Mouse (Mus musculus): ENCODE measurements around the gene AU041133. TPM values are rescaled to one million over a fixed set of nuclear protein-coding genes. Genes with fewer than 3 reads are reported as not detected.
"Not testable (repeated sequence)": the region's sequence is repeated elsewhere in the genome, so short reads cannot be mapped to it uniquely, and the experiment has no call there.

Gene AU041133
- polyA plus RNA-seq (2012; rRNA removed): 0.35 and 0.45 TPM in 2 replicates

DNA sequence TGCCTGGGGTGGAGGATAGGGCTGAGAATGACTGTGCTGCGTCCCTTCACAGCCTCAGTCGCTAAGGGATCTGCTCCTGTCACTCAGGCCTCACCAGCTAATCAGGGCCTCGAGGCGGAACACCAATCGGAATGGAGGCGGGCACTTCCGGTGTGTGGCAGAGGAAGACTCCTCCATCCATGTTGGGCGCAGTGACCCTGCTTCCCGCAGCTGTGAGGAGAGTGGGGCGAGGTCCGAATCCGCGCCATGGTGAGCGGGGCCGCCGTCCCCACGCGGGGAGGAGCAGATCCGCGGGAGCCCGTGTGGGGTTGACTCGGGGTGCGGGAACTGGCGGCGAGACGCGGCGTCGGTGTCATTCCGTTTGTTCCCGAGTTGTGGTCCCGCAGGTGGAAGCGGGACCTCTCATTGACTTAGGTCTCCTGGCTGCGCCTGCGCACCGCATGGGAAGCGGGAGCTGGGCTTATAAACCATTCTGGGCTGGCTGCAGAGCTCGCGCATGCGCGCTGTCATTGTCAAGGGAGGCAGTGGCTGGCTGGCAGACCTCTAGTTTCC lies at the start of gene AU041133:
AU041133 (plus strand) TSS at position 164 of the 552 bp plus-strand sequence.
- TF ChIP-seq CTCF (IDR thresholded peaks at IDR 0.05; ENCODE audit: borderline replicate concordance, control insufficient read depth, extremely low read depth, insufficient read depth, low read length, poor library complexity) (peak; percentile 54; the same call in 1 of the 2 replicates), POLR2A (IDR thresholded peaks at IDR 0.05; ENCODE audit: control insufficient read depth, extremely low read depth, insufficient read depth, low read length, poor library complexity) (peak; percentile 44; the same call in 1 of the 2 replicates)
- H3K27ac ChIP-seq (ENCODE audit: control insufficient read depth, insufficient read depth, low read length): 0 out of 2 replicates have a peak within 1 kb of the TSS, but pooled peaks have one; percentile 3
- H3K4me3 ChIP-seq (ENCODE audit: control insufficient read depth, insufficient read depth, low read length): peak within 1 kb of the TSS; percentile 84
- no peaks in the 10 kb centered on the region; the same call in 1 of the 2 replicates for H3K4me1 ChIP-seq (replicated peaks; ENCODE audit: control insufficient read depth, insufficient read depth, low read length)
- H3K27me3 ChIP-seq (ENCODE audit: control insufficient read depth, insufficient read depth, low read length): no peaks in the 10 kb centered on the region
- H3K36me3 ChIP-seq (ENCODE audit: control insufficient read depth, insufficient read depth, low read length): no peaks in the 10 kb centered on the region
- 1% methylated on average over 41 of the region's 41 CpGs for WGBS
- peak; percentile 85 for DNase-seq

DNA sequence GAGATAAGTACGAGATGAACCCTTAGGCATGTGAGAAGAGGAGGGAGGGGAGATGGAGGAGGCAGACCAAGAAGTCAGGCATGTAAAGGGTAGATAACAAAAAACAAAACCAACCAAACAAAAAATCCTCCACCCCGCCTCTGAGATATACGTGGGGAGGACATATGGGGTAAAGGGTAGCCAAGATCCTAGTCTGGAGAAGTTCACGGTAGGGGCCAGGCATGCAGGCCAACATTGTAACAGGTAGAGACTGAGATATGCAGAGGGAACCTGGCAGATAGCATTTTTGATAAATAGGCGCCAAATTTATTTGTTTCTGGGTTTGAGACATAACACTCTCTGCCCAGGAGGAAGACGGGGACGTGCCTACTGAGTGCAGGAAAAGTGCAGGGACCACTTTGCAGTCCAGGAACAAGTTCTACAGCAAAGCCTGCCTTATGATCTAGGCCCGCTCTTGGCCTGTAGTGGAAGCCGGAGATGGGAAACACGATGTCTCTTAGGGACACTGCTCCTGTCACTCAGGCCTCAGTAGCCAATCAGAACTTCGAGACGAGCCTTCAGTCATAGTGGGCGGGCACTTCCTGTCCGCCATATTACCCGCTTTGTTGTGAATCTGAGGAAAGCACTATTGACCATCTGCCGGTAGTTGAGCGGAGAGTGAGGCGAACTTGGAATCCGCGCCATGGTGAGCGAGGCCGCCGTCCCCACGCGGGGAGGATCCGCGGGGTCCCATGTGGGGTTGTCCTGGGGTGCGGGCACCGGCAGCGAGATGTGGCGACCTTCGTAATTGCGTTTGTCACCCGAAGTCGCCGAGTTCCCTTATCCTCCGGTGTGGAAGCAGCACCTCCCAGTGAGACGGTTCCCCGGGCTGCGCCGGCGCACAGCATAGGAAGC lies 44.8 kb upstream of the AU041133 start, which contains the start of gene BC024063:
BC024063 (plus strand) TSS at position 626 of the 894 bp plus-strand sequence.
- 32% methylated on average over 42 of the region's 42 CpGs for WGBS
- H3K27me3 ChIP-seq (ENCODE audit: control insufficient read depth, insufficient read depth, low read length); H3K27ac ChIP-seq (ENCODE audit: control insufficient read depth, insufficient read depth, low read length); H3K4me1 ChIP-seq (replicated peaks; ENCODE audit: control insufficient read depth, insufficient read depth, low read length); H3K36me3 ChIP-seq (ENCODE audit: control insufficient read depth, insufficient read depth, low read length): not testable (repeated sequence)
- H3K4me3 ChIP-seq (ENCODE audit: control insufficient read depth, insufficient read depth, low read length): peak within 1 kb of the TSS; percentile 77
- peak; percentile 39 for DNase-seq

DNA sequence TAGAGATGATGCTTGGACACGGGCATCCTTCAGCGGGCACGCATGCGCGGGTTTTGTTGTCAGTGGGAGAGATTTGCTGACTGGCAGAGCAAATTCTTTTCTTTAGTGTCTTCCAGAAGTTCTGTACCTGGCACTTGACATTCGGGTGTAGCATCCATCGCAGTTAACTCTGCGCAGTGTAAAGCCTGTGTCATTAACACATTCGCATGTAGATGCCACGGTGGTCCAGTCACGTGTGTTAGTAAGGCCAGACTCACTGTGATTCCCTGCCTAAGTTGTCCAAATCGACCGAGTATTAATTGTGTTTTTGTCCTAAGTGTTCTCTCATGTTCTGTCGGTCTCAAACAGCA lies 44.2 kb upstream of the AU041133 start:
- WGBS: 30% methylated on average over 14 of the region's 14 CpGs
- not testable (repeated sequence) for H3K27ac ChIP-seq (ENCODE audit: control insufficient read depth, insufficient read depth, low read length)

DNA sequence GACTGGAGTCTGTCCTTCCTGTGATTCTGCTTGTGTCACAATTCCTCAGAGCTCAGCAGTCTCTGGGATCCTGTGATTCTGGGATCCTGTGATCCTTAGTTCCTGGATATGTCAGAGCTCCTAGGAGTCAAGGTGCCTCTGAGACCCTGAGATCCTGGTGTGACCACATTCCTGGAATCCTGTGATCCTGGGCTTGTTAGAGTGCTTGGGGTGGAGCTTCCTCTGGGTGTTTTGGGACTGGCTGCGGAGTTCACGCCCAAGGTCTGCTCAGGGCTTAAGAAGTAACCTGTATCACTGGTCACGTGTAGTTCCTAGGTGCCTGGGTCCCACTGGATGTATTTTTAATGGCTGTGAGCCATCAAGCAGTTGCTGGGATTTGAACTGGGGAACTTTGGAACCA lies 10.6 kb upstream of the AU041133 start:
- no peak for DNase-seq
- 83% methylated on average over 3 of the region's 3 CpGs for WGBS
- no peak overlapping the region for H3K4me3 ChIP-seq (ENCODE audit: control insufficient read depth, insufficient read depth, low read length)
- H3K36me3 ChIP-seq (ENCODE audit: control insufficient read depth, insufficient read depth, low read length): no peaks in the 10 kb centered on the region
- no peak overlapping the region for H3K27ac ChIP-seq (ENCODE audit: control insufficient read depth, insufficient read depth, low read length)
- TF ChIP-seq CTCF (IDR thresholded peaks at IDR 0.05; ENCODE audit: borderline replicate concordance, control insufficient read depth, extremely low read depth, insufficient read depth, low read length, poor library complexity) (no peak), POLR2A (IDR thresholded peaks at IDR 0.05; ENCODE audit: control insufficient read depth, extremely low read depth, insufficient read depth, low read length, poor library complexity) (no peak)
- no peaks in the 10 kb centered on the region for H3K27me3 ChIP-seq (ENCODE audit: control insufficient read depth, insufficient read depth, low read length)
- H3K4me1 ChIP-seq (replicated peaks; ENCODE audit: control insufficient read depth, insufficient read depth, low read length): no peaks in the 10 kb centered on the region

More for the DNA sequence above, 44.2 kb upstream of the AU041133 start:
- H3K4me3 ChIP-seq (ENCODE audit: control insufficient read depth, insufficient read depth, low read length): peak overlapping the region; percentile 77
- H3K4me1 ChIP-seq (replicated peaks; ENCODE audit: control insufficient read depth, insufficient read depth, low read length); DNase-seq; H3K27me3 ChIP-seq (ENCODE audit: control insufficient read depth, insufficient read depth, low read length); H3K36me3 ChIP-seq (ENCODE audit: control insufficient read depth, insufficient read depth, low read length): not testable (repeated sequence)

DNA sequence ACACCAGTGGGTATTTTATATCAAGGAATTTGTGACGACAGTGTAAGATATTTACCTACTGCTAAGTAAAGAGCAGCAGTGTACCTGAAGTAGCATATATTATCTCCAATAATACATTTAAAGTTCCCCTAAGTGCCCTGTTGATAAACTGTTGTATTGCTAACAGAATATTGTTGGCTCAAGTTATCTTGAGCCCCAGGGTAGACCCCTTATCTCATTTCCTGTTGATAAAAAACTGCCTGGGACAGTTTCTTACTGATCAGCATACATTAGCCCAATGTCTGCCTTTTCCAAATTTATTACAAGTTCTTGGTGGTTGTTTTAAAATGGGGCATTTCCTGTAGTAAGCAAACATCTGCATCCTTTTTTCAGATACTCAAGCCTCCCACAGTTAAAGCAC lies 17.5 kb downstream of the AU041133 start:
- 98% methylated on average over 1 of the region's 1 CpGs for WGBS
- Histone ChIP-seq H3K27me3 (ENCODE audit: control insufficient read depth, insufficient read depth, low read length) (no peaks in the 10 kb centered on the region), H3K4me3 (ENCODE audit: control insufficient read depth, insufficient read depth, low read length) (no peak overlapping the region), H3K4me1 (replicated peaks; ENCODE audit: control insufficient read depth, insufficient read depth, low read length) (no peaks in the 10 kb centered on the region), H3K27ac (ENCODE audit: control insufficient read depth, insufficient read depth, low read length) (no peak overlapping the region), H3K36me3 (ENCODE audit: control insufficient read depth, insufficient read depth, low read length) (no peaks in the 10 kb centered on the region)
- TF ChIP-seq CTCF (IDR thresholded peaks at IDR 0.05; ENCODE audit: borderline replicate concordance, control insufficient read depth, extremely low read depth, insufficient read depth, low read length, poor library complexity) (no peak), POLR2A (IDR thresholded peaks at IDR 0.05; ENCODE audit: control insufficient read depth, extremely low read depth, insufficient read depth, low read length, poor library complexity) (no peak)
- no peak for DNase-seq

DNA sequence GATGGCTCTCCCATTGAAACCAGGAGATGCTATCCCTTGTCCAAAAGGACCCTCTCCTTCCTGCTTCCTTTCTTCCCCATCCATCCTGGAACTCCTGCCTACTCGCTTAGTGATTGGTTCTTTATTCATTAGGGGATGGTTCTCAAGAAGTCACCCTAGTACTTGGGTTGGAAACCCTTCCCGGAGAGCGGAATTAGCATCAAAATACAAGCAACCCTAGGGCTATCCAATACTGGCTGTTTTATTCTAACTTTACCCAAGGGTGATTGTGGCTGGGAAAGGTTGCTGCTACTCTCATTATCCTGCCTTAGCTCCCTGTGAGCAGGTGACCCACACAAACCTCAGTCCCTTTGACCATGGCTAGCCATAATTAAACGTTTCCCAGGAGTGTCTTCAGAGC lies 19.8 kb downstream of the AU041133 start:
- TF ChIP-seq CTCF (IDR thresholded peaks at IDR 0.05; ENCODE audit: borderline replicate concordance, control insufficient read depth, extremely low read depth, insufficient read depth, low read length, poor library complexity): no peak
- TF ChIP-seq POLR2A (IDR thresholded peaks at IDR 0.05; ENCODE audit: control insufficient read depth, extremely low read depth, insufficient read depth, low read length, poor library complexity): no peak
- H3K4me3 ChIP-seq (ENCODE audit: control insufficient read depth, insufficient read depth, low read length): no peak overlapping the region
- H3K36me3 ChIP-seq (ENCODE audit: control insufficient read depth, insufficient read depth, low read length): peaks cover 13% of the 10 kb centered on the region; the same call in 1 of the 2 replicates
- H3K27me3 ChIP-seq (ENCODE audit: control insufficient read depth, insufficient read depth, low read length): no peaks in the 10 kb centered on the region
- no peaks in the 10 kb centered on the region for H3K4me1 ChIP-seq (replicated peaks; ENCODE audit: control insufficient read depth, insufficient read depth, low read length)
- 92% methylated on average over 4 of the region's 4 CpGs for WGBS
- DNase-seq: no peak
- H3K27ac ChIP-seq (ENCODE audit: control insufficient read depth, insufficient read depth, low read length): no peak overlapping the region
